Mouse (Mus musculus): ENCODE results near the gene Polr1e. TPM values are rescaled to one million over a fixed set of nuclear protein-coding genes. Genes with fewer than 3 reads are reported as not detected.
"Not testable (repeated sequence)": the region's sequence is repeated elsewhere in the genome, so short reads cannot be mapped to it uniquely, and the experiment has no call there.

The Polr1e gene
- total RNA-seq, 2 experiments from 2014 or later = 45.3 to 79.9 TPM

DNA sequence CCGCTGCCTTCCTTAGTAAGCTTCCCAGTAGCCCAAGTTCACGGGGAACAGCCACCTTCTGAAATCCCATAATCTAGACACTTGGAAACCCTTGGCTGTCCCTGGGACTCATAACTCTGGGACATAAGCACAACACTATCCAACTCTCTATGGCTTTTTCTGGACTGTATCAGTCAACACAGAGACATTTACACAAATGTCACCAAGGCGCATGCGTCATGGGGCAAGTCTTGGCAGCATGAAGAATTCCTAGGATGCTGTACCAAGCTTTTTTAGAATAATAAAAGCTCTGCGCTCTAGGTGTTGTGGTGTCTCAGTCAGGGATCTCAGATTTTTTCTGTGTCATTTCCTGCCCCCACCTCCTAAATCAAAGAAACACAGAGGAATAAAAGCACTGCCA, 28.3 kb downstream of the Polr1e start:
- ATAC-seq (replicated peaks; ENCODE audit: low FRiP score, low TSS enrichment, poor library complexity, severe bottlenecking) = no peak

DNA sequence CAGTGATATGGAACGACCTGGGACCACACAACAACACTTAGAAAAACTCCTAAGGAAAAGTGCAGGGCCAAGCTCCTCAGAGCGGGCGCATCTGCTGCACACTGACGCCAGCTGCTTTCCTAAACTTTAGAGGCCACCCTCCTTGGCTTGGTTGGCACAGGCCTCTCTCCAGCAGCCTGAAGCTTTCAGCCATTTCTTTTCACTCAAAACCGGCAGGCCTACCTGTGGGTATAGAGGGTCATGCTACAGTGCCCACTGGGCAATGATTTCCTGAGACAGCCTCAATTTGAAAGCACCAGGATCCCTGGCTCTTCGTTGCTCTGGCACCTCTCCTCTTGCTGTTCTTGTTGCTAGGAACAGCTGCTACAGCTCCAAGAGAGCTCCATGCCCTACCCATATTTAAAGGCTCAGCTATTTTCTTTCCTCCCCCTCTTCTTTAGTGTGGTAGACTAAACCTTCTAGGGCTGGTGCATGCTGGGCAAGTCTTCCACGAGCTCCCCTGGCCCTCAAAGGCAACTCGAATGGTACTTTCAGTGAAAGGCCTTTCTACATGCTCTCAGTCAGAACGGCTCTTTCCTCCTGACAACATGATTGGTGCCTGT, 29.0 kb downstream of the Polr1e start:
- no peak for ATAC-seq (replicated peaks; ENCODE audit: low FRiP score, low TSS enrichment, poor library complexity, severe bottlenecking)

DNA sequence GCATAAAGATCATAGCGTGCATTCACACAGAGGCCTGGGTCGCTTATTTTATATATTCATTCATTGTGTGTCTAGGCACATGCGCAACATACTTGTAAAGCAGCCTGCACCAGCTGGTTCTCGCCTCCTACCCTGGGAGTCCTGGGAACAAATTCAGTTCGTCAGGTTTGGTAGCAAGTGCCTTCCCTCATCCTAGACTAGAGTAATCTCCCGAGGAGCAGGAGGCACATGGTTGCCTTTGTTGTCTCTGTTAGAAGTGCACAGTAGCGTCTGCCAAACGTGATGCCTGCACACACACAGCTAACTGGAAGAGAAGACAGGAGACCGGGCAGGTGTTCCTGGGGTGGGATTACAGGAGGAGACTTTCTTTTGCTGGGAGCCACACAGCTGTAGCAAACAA, 29.6 kb downstream of the Polr1e start:
- ATAC-seq (replicated peaks; ENCODE audit: low FRiP score, low TSS enrichment, poor library complexity, severe bottlenecking) = no peak

DNA sequence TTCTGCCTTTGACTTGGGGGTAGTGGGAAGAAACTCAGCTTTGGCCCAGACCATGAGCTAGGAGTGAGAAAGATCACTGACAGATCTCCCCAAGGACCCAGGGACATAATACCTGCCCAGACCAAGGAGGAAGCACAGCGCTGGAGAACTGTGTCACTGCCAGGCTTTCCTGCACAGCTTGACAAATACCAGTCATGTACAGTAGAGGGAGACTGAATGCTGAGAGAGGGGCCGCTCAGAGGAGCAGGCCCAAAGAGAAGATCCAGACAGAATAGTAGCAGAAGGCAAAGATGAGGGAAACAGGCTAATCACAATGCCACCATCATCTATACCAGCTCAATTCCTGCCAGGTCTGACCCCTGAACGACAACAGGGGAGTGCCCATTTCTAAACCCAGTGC, 36.5 kb downstream of the Polr1e start:
- ATAC-seq (replicated peaks; ENCODE audit: low FRiP score, low TSS enrichment, poor library complexity, severe bottlenecking) = peak; percentile 69; the same call in 1 of the 2 replicates

DNA sequence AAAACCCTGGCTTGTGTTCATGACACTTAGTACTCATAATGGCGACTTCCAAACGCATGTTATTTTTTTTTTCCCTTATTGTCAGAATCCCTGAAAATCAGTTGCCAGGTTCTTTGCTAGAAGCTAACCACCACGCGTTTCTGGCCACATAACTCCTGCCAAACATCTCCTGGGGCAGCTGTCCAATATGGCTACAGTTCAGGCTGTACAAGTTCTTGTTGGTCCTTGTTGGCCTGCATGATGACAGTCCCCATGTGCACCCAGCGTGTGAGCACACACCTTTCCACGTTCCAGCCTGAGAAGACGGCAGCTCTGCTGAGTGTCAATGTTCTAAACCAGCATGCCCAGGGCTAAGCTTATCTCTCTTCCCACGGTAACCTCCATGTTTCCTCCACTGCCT, 37.1 kb downstream of the Polr1e start:
- ATAC-seq (replicated peaks; ENCODE audit: low FRiP score, low TSS enrichment, poor library complexity, severe bottlenecking) = no peak

DNA sequence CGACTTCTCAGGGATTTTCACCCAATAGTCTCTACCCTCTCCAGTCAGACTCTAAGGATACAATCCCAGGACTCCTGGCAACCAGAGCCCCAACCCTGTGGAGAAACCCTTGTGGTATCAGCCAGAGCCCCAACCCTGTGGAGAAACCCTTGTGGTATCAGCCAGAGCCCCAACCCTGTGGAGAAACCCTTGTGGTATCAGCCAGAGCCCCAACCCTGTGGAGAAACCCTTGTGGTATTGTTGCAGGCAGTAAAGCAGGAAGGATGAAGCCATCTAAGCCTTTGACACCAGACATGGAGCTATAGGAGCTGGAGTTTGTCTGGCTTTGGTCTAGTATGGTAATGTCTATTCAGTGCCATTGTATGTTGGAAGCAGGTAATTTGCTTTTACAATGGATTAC, 45.5 kb downstream of the Polr1e start:
- 0 out of 2 replicates have a peak, but pooled peaks have one; percentile 15 for ATAC-seq (replicated peaks; ENCODE audit: low FRiP score, low TSS enrichment, poor library complexity, severe bottlenecking)

DNA sequence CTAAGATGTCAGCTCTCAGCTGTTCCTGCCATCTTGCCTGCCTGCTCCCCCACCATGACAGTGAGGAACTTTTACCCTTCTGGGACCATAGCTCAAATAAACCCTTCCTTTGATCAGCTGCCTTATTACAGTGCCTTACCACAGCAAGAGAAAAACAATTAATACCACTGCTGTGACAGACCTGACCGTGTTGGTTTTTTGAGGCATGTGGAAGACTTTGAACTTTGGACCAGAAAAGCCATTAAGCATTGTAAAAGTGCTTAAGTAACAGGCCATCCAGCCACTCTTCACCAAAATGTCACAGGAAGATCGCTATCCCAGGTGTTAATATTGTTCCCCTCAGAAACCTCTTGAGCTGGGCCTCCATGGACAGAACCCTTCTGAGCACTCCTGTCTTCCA, 46.2 kb downstream of the Polr1e start:
- ATAC-seq (replicated peaks; ENCODE audit: low FRiP score, low TSS enrichment, poor library complexity, severe bottlenecking) = no peak

DNA sequence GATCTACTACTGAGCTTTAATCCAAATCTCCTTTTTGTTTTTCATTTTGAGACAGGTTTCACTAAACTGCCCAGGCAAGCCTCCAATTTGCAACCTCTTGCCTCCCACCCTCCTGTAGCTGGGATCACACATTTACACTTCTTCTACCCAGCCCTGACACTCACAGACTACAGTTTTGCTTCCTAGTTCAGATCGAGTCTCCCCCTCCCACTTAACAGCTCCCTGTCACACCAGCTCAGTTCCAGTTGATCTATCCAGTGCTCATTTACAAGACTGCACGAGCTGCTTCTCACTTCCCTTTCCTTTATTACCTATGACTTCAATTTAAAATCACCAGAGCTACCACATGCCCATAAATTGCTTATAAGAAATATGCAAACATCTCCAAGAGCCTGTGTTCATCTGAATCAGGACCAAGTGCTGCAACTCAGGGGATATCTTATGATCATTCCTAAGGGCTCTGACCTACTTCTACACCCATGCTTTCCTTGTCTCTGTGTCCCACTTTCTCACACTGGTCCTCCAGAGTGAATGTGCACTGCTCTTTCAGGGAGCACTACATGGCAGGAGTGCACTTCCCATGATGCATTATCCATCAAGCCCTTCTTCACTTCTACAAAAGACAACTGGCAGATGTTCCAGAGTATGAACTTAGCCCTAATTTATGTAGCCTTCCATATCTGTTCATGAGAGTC, 47.8 kb downstream of the Polr1e start:
- ATAC-seq (replicated peaks; ENCODE audit: low FRiP score, low TSS enrichment, poor library complexity, severe bottlenecking) = no peak

DNA sequence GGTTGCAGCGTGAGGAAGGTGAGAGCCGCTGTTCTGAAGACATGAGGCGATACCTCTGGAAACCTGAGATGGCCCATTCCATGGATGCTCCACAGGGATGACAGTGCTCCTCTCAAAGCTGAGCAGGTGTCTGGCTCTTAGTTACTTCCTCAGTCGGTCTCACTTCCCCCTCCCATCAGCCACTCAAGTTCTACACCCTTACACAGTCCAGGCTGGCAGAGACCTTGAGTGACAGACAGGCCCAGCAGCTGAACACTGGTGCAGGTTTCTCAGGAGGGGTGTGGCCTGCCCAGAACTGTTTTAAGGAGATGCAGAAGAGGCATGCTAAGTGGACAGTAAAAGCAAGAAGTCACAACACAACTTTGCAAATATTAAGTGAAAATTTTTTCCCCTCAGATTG, 49.4 kb downstream of the Polr1e start:
- ATAC-seq (replicated peaks; ENCODE audit: low FRiP score, low TSS enrichment, poor library complexity, severe bottlenecking) = no peak

DNA sequence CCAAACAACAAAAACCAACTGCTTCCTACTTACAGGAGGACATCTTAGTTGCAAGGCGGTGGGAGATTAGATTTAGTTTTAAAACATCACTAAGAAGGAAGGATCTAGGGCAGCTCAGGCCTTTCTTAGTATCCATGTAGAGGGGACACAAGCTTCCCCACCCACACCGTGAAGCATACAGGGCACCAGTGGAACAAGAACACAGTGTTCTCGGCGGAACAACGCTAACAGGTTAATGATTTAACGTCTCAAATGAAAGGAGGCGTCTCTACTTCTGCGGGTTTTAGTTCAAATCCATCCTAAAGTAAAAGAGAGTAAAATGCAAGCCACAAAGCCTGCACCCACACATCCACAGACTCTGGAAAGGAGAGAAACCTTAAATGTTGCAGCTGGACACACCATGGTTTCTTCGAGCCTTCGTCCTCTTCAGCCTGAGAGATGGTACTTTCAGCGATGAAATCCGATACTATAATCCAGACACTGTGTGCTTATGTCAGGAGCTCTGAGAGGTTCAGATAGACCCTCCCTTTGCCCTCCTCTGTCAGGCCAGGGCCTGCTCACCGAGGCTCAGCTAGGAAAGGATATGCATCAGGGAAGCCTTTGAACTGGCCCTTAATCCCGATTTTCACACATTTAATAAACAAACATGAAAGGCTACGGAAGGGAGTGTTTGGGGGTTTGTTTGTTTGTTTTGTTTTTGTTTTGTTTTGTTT, 54.0 kb downstream of the Polr1e start:
- no peak for ATAC-seq (replicated peaks; ENCODE audit: low FRiP score, low TSS enrichment, poor library complexity, severe bottlenecking)

DNA sequence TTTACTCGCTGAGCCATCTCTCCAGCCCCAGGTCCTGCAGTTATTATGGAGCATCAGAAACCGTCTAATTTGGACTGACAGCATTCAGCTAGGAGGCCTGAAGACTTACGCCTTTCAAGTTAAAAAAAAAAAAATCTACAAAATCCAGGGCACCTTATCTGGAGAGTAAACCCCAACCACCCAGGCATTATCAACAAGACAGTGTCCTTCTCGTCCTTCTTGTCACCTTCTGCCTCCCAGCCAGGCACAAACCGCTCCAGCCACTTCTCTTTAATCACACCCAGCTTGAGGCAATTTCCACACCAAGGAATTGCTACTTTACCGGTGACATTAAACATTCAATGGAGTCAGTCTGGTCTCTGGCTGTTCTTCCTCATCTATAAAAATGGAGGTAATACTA, 55.2 kb downstream of the Polr1e start:
- ATAC-seq (replicated peaks; ENCODE audit: low FRiP score, low TSS enrichment, poor library complexity, severe bottlenecking) = peak; percentile 91

DNA sequence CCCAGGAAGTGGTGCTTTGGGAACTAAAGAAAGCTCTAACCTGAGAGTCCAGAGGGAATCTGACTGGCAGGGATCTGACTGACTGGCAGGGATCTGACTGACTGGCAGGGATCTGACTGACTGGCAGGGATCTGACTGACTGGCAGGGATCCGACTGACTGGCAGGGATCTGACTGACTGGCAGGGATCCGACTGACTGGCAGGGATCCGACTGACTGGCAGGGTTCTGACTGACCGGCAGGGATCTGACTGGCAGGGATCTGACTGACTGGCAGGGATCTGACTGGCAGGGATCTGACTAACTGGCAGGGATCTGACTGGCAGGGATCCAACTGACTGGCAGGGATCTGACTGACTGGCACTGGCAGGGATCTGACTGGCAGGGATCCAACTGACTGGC, 62.7 kb downstream of the Polr1e start:
- not testable (repeated sequence) for ATAC-seq (replicated peaks; ENCODE audit: low FRiP score, low TSS enrichment, poor library complexity, severe bottlenecking)

DNA sequence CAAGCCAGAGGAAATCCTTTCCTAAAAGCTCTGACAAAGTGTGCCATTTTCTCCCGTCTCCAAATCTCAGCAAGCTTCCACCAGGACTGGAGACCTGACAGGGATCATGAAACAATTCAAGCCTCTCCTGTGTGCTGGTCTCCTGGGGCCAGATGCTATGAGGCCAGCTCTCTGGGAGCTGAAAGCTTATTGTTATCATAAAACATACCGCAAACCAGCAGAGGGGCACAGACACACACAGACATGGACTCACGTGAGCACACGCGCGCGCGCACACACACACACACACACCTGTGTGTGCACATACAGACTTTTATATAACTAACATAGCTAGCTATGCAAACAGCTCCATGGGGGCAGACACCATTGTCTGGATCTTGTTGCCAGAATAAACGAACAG, 64.6 kb downstream of the Polr1e start:
- no peak for ATAC-seq (replicated peaks; ENCODE audit: low FRiP score, low TSS enrichment, poor library complexity, severe bottlenecking)

DNA sequence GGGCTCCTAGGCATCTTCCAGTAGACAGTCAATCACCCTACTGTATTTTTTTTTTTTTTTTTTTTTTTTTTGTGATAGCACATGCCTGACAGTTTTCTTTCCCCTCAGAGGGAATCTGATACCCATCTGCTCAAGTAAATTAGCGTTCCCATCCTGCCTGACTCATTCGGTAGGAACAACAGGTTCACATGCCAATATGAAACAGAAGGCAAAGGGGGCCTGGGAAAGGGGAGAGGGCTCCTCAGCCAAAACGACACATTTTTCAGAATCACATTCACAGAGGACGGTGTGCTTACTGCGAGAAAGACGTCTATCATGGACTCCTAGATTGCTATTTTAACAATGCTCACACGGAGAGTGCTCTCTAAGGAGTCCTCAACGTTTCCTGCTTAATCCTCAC, 65.1 kb downstream of the Polr1e start:
- no peak for ATAC-seq (replicated peaks; ENCODE audit: low FRiP score, low TSS enrichment, poor library complexity, severe bottlenecking)

DNA sequence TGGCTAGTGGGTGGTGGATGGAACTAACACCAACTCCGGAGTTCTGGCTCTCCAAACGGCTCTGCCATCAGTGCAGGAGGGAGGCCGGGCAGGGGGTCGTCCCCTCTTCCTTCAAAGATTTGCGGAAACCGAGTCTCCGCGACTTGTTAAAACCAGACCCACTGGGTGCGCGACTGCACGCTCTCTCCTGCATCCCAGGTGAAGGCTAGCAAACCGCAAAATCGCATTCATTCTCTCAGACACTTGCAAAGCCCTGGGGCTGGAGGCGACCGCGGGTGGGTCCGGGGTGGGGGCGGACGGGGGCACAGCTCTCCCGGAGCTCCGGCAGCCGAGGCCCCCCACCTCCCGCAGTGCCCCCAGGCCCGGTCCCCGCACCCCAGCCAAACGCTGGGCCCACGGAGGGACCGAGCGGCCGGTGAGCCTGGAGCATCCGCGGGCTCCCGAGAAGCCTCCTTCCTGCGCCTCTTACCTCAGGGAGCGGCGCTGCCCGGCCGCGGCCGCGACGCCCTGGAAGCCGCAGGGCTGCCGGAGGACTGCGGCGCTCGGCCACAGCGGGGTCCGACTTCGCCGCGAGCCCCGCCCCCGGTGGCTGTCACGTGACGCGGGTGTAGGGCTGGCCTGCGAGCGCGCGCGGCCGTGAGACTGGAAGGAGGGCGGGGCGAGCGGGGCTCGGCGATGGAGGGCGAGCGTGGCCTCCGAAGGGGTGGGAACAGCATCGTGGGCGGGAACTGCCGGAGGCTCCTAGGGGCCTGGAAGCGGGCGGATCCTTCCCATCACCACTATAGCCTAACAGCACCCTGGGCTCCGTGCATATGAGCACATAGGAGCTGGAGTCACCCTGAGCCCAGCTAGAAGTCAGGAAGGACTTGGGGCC, 65.9 kb downstream of the Polr1e start, which contains the start of gene Fbxo10:
Gene Fbxo10 (minus strand): TSS at position 584 of the 874 bp plus-strand sequence.
- ATAC-seq (replicated peaks; ENCODE audit: low FRiP score, low TSS enrichment, poor library complexity, severe bottlenecking) = peak; percentile 95

DNA sequence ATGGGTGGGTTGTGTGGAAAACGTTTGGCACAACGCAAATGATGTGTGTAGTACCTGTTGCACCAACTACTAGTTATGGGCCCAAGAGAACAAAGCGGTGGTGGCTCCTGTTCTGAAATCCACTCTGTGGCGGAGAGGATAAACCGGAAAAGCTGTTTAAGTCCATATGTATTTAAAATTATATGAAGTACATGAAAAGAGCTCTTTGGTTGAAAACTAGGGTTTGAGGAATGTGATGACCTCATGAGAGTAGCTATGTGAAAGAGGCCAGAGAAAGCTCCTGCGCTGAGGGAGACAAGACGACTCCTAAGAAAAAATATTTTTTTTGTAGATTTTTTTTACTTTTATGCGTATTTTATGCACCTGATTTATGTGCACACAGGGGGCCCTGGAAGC, 66.5 kb downstream of the Polr1e start:
- ATAC-seq (replicated peaks; ENCODE audit: low FRiP score, low TSS enrichment, poor library complexity, severe bottlenecking) = no peak

Data from megakaryocyte-erythroid progenitor cell, adult 5-6 weeks (primary cell).